Mouse (Mus musculus) forelimb bud, embryonic 11.5 days (tissue): Measurements from ENCODE around the gene Syt3.

Experiments used
- DNase-seq: peaks from one replicate; pipeline ENCODE4 v3.0.0-alpha.2; 2012; ENCODE audit warnings: low read depth, low spot score

Gene Syt3

DNA sequence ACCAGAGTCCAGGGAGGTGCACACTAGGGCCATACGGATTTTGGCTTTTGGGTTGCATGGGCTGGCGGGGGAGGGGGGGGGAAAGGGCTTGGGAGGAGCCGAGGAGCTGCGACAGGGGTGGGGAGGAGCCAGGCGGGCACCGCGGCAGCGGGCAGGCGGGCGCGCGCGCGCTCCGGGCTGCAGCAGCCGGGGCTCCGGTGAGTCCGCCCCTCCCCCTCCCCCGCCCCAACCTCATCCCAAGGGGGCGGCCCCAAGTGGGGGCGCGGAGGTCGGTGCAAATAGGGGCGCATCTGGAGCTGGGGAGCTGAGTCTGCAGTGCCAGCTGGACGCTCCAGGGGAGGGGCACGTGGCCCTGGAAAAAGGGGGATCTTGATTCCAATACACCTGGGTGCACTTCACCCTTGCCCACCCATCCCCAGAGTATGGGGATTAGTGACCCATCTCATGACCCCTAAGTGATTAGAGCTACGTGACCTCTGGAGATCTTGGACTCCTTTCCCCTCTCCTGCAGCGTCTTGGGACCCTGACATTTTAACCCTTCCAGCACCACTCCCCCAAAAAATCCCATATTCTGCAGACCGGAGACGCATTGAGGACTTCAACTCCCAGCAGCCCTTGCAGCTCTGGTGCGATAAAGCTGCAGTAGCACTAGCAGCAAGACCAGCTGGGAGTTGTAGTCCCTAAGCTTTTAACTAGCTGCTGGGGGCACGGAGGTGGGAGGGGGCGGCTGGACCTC, at the start of gene Syt3:
Gene Syt3 (plus strand): TSS at position 123 of the 736 bp plus-strand sequence.
- peak; percentile 72 for DNase-seq

DNA sequence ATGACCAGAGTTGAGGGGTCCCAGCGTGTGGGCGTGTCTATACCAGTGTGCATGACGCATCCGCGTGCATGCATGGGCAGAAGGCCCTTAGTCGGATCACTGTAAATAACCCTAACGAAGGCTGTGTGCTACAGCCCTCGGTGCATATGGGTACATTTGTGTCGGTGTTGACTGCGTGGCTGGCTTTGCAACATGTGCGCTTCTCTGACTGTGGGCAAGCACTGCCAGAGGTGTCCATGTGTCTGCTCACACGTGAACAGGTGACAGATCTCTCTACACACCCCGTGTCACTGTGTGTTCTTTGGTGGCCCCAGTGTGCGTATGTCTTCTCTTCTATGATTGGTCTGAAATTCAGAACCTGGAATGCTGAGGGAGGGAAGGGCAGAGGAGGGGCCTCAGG, 49.8 kb upstream of the Syt3 start:
- no peak for DNase-seq

DNA sequence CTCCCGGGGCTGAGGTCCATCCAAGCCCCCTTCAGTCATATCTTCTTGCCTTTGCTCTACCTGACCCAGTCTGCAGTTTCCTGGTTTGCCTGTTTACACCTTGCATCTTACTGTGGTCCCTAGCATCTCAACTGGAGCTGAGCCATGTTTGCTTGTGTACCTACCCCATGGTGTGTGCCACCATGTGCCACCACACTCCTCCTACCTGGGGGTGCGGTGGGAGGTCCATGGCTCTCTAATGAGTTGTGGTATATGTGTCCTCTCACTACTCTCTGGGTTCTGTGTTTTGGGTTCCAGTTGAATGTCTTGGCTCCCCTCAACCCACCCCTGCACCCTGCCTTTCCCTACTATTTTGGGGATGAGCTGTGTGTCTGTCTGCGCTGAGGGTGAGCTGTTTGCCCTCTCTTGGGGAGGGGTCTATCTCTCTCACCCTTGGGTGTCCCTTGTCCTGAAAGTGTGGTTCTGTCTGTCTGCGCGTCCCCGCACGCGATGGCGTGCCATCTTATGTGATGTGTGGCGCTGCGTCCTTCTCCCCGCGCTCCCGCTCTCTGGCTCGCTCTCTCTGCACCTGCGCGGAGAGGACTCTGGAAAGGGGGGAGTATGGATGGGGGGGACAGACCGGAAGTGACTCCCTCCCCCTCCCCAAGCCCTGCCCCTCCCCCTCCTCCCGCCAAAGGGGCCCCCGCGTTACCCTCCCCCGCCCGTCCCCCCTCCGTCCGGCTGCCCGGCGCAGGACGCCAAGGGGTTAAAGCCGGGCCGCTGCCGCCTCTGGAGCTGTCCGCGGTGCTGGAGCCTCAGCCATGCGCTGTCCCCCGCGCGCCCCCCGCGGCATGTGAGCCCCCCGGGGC, 48.6 kb upstream of the Syt3 start:
- peak; percentile 57 for DNase-seq

DNA sequence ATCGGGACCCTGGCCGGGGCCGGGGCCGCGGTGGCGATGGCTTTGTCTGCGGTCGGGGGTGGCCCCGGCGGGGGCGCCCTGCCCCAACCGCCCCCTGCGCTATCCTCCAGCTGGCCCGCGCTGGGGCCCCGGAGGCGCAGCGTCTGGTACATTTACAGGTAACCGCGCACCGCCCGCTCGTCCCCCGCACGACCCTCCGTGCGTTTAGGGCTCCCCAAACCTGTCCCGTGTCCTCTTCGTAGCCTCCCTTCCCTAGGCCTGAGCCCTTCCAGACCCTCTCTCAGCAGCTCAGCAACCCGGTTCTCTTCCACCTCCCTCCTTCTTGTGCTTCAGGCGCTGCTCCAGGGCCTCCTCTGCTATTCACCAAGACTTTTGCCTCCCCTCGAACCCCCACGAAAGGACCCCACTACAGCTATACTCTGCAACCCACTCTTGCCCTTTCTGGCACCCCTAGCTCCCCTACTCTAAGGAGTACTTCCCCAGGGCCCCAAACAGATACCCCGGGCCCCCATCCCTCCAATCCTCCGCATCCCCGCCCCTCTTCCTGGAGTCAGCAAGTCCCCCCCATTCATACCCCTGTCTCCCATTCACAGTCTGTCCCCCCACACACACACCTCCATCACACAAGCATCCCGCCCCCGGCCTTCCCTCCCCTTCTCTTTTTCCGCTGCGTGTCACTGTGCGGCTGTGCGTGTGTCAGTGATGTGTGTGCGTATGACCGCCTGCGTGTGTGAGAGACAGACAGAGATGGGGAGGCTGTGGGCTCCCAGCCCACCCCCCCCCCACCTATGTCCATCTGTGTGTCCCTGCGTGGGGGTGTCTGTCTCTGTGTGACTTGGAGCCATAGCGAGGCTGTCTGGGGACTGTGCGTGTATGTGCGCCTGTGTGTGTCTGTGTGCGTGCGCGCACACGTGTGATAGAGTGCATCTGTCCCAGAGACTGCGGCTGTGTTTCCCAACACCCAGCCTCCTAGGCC, 47.6 kb upstream of the Syt3 start:
- DNase-seq, result no peak

DNA sequence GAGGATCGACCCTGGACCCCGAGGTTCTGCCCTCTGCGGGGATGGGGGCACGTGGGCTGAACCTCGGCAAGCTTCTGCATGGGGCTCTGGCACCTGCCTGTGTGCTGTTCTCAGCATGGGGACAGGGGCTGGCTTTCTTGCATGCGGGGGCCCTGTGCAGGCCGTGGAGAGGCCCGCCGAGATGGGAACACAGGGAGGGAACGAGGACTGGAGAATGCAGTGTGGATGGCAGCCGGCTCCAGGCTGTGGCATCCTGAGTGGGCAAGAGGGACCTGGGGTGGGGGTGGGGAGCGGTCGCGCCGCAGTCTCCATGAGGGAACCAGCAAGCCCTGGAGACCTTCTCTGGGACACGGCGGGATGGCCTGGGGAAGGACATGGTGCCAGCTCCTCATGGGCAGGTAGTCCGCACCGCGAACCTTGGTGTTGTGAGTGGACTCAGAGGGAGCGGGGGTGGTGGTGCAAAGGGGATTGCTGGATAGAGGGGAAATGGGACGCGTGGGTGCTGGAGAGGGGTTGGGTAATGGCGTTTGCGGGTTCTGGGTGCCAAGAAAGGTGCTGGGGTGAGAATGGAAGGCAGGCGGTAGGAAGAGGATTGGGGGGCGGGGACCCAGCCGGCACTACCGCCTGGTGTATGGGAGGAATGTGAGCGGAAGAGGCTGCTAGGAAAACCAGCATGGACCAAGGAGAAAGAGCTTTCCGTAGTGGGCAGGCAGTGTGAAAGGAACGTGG, 46.6 kb upstream of the Syt3 start:
- no peak for DNase-seq

DNA sequence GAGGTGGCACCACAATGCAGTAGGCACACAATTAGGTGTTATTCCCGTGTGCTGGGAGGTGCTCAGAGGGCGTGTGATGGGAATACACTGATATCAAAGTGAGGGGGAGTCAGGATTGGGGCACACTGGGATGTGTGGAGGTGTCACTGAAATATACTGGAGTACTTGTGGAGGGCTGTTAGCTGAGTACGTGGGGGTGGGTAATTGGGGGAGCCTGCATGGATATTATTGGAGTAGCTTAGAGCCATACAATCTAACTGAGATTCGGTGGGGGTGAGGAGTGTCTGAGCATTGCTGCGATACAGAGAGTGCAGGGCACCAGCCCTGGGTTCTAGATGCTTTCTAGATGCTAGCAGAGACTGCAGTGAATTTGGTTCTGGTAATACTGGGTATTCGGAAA, 43.7 kb upstream of the Syt3 start:
- no peak for DNase-seq

DNA sequence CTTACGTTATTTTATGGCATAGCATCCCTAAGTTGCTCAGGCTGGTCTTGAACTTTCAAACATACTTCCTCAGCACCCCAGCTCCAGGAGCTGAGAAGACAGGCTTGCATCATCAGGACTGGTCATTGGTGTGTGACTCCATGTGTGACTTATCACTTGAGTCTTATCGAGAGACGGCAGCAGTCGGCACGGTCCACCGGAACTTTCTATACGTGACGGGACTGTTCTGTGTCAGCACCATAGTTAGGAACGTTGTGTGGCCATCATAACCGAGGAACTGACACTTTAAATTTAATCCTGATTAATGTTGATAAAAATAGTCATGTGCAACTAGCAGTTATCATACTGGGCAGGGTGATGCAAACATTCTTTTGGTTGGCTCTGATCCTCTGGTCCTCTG, 42.8 kb upstream of the Syt3 start:
- DNase-seq, result no peak

DNA sequence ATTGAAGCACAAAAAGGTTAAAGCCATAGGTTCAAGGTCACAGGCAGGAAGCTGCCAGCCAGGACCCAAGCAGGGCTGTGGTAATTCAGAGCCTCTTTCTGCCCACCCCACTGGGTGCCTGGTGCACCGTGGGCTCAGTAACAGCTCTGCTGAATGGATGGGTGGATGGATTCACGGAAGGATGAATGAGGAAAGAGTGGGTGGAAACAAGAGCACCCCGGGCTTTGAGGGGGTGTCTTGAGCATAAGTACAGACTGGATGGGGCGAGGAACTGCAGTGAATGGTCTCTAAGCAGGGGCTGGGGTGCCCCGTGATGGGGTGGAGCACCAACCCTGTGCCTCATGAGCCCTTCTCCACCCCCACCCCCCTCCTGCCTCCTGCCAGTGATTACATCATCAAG, 42.2 kb upstream of the Syt3 start:
- no peak for DNase-seq

DNA sequence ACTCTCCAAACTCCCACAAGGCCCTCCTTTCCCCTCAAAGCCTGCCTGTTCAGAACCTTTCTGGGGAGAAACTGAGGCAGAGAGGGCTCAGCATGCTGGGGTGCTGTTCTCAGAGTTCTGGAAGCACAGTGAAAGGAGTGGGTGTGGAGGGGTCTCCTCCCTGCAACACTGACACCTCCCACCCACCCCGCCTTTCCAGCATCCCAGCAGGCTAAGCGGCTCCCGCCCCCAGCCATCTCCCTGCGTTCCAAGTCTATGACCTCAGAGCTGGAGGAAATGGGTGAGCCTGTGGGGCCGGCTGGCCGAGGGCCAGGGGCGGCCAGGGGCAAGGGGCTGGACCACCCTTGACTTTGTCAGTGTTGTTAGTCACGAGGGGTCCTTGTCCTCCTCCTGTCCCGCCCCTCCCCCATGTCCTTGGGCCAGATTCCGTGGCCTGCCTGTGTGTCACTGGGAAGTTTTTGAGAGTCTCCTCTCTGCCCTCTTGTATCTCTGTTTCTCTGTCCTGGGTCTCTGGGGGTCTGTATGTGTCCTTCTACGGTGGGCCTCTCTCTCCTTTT, 40.4 kb upstream of the Syt3 start:
- DNase-seq, result no peak

DNA sequence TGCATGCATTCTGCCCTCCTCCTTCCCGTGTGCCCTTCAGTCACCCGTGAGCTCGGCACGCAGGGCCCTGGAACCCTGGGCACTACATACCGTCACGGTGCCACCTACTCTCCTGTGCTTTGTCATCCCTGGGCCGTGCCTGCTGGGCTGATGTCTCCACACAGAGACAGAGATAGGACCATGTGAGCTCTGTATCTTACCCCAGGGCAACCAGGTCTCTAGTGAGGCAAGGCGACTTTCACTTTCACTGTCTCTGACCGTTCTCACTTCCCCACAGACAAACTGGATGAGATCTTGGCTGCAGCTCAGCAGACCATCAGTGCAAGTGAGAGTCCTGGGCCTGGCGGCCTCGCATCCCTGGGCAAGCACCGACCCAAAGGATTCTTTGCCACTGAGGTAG, 39.3 kb upstream of the Syt3 start:
- no peak for DNase-seq

DNA sequence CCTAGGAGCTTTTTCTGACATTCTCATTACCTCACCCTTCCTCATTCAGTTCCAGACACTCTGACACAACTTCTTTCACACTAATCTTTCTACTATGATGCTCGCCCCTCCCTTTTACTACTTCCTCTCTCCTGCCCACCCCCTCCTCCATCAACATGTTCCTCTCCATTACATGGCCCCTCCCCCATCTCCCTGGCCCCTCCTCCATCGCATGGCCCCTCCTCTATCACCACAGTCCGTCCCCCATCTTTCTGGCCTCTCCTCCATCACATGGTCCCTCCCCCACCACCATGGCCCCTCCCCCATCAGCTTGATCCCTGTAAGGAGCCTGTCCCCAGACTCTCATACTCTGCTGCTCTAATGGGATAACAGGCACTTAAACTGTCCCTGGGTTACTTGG, 34.9 kb upstream of the Syt3 start:
- no peak for DNase-seq

DNA sequence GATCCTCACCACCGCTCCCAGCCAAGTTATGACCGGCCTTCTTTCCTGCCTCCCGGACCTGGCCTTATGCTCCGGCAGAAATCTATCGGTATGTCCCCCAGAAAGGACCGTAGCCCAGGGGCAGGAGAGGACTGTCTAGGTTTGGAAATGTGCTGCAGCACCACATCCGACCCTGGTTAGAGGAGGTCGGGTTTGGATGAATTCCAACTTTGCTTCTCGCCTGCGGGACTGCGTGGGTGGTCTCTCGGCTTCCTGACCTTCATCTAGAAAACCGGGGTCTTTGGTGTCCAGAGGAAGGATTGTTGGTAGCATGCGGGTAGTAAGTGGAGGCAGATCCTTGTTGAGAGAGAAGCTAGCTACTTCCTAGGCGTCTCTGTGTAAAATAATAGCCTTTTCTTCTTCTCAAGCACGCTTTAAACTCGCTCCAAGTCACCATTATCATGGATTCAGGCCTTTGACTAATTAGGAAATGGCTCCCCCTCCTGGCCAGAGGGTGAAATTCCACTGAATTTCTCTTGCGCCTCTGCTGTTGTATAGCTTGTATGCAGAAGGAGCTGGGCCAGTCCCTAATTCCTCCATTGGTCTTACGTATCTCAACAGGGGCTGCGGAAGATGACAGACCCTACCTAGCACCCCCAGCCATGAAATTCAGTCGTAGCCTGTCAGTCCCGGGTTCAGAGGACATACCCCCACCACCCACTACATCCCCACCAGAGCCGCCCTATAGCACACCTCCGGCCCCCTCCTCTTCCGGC, 32.8 kb upstream of the Syt3 start:
- peak; percentile 90 for DNase-seq

DNA sequence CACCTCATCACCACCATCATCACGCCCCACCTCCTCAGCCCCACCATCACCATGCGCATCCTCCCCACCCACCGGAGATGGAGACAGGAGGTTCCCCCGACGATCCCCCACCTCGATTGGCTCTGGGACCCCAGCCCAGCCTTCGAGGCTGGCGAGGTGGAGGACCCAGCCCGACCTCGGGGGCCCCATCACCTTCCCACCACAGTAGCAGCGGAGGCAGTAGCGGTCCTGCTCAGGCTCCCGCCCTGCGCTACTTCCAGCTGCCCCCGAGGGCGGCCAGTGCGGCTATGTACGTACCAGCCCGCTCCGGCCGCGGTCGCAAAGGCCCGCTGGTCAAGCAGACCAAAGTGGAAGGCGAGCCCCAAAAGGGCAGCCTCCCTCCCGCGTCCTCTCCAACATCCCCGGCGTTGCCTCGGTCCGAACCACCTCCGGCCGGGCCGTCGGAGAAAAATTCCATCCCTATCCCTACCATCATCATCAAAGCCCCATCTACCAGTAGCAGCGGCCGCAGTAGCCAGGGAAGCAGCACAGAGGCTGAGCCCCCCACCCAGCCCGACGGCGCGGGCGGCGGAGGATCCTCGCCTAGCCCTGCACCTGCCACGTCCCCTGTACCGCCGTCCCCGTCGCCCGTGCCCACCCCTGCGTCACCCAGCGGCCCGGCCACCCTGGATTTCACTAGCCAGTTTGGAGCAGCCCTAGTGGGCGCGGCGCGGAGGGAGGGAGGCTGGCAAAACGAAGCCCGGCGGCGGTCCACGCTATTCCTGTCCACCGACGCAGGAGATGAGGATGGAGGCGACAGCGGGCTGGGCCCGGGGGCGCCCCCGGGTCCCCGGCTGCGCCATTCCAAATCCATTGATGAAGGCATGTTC, 31.8 kb upstream of the Syt3 start:
- DNase-seq, result no peak

DNA sequence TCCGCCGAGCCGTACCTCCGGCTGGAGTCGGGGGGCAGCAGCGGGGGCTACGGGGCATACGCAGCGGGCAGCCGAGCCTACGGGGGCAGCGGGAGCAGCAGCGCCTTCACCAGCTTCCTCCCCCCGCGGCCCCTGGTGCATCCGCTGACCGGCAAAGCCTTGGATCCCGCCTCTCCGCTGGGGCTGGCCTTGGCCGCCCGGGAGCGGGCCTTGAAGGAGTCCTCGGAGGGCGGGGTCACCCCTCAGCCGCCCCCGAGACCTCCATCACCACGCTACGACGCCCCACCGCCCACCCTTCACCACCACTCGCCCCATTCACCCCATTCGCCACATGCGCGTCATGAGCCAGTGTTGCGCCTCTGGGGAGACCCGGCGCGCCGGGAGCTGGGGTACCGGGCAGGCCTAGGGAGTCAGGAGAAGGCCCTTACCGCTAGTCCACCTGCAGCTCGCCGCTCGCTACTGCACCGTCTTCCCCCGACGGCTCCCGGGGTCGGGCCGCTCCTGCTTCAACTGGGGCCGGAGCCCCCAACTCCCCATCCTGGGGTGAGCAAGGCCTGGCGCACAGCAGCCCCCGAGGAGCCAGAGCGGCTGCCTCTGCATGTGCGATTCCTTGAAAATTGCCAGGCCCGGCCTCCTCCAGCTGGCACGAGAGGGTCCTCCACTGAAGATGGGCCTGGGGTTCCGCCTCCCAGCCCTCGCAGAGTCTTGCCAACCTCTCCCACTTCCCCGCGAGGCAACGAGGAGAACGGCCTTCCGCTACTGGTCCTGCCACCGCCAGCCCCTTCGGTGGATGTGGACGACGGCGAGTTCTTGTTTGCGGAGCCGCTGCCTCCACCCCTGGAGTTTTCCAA, 30.9 kb upstream of the Syt3 start:
- no peak for DNase-seq

DNA sequence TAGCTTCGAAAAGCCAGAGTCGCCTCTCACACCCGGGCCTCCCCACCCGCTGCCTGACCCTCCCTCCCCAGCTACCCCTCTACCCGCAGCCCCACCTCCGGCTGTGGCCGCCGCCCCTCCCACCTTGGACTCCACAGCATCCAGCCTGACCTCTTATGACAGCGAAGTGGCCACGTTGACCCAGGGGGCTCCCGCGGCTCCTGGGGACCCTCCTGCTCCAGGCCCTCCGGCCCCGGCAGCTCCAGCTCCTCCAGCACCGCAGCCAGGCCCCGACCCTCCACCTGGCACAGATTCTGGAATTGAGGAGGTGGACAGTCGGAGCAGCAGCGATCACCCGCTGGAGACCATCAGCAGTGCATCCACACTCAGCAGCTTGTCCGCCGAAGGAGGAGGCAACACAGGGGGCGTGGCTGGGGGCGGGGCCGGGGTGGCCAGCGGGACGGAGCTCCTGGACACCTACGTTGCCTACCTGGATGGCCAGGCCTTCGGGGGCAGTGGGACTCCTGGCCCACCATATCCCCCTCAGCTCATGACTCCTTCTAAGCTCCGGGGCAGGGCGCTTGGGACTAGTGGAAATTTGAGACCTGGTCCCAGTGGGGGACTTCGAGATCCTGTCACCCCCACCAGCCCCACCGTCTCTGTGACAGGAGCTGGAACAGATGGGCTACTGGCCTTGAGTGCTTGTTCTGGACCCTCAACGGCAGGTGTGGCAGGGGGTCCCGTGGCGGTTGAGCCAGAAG, 30.1 kb upstream of the Syt3 start:
- no peak for DNase-seq

DNA sequence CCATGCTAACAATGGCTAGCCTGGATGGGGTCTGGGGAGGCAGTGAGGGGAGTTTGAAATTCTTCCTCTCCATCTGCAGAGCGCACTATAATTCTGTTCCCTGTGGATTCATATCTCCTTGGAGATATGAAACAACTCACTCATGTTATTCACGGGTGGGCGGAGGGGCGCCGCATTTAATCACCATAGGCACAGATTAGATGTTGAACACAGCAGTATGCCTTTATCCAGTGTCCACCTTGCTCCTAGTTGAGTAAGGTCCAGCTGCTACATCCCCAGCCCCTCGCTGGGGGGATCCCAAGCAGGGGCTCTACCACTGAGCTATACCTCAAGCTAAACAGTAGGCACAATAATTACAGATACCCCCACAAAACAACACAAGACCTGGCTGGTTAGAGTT, 28.5 kb upstream of the Syt3 start:
- no peak for DNase-seq
